Mouse (Mus musculus): ENCODE data around the gene Gpha2.

- TF ChIP-seq CTCF (IDR thresholded peaks at IDR 0.05; ENCODE audit: extremely low read depth, insufficient read depth, low read length) (no peak), POLR2A (IDR thresholded peaks at IDR 0.05; ENCODE audit: extremely low read depth, insufficient read depth, low read length) (no peak)
These were observed 42.5 kb downstream of the Gpha2 start for GRCm38 (mm10) chr19:6268670-6269132.
